In the genomic region with DNA sequence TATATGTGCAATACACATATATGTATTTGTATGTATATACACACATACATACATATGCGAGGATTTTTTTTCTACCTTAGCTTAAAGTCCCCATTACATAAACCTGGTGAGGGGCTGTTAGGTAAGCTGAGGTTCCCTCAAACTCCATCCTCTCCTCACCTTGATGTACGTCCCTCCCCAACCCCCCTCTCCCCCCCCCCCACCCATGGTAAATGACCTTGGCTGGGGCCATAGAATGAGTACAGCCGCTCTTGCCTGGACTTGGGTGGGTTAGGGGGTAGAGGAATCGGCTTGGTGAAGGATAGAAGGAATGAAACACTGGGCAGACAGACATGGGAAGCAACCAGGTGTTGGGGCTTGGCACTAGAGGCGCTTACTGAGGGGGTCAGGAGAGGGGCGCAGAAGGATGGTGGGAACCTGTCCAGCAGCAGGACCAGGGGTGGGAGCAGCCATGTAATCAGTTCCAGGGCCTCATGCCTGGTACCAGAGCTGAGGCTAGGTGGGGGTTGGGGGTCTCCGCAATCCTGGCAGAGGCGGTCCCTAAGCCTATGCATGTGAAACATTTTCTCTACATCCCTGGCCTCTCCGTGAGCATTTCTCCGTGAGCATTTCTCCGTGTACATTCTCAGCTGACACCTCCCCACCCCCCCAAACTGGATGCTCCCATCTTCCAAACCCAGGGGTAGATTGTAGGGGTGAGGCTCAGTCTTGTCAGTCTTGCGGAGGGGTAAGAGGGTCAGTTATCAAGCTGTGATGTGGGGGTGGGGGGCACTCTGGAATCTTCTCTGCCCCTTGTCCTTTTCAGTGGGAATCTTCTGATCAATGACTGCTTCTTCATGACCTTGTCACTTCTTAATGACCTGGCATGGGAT, we compare ENCODE assay signal across 8 mouse cellular contexts. TPM values are rescaled to one million over a fixed set of nuclear protein-coding genes. Genes with fewer than 3 reads are reported as not detected.
DNase-seq lines count a peak whose midpoint lies in the region; ATAC-seq and TF ChIP-seq lines count a peak whose summit lies in the region.

No protein-coding gene starts in this region.

- in situ Hi-C loops in CH12.LX (cut with MboI; ENCODE audit: low pct_ligation_motif_present, low pct_unique_long_range_greater_than_20kb, low sequenced_read_pairs) = no loop called here

- H3K9me3 ChIP-seq in CH12.LX (replicated peaks; ENCODE audit: low read length) = no peaks in the 10 kb centered on the region
- no peaks in the 10 kb centered on the region for H3K9me3 ChIP-seq in forebrain, embryonic 14.5 days (replicated peaks; ENCODE audit: control insufficient read depth, low read length)
- no peaks in the 10 kb centered on the region for H3K9me3 ChIP-seq in liver, embryonic 15.5 days (replicated peaks)

- peaks cover 12 to 44% of the 10 kb centered on the region in 2 experiments for H3K36me3 ChIP-seq in CH12.LX (replicated peaks in 1 of 2; ENCODE audit: control insufficient read depth in 1 of 2, insufficient read depth in 1 of 2, low read length in 1 of 2)
- H3K36me3 ChIP-seq in forebrain, embryonic 14.5 days (ENCODE audit: control insufficient read depth, insufficient read depth, low read length) = peaks cover 22% of the 10 kb centered on the region
- peaks cover 19% of the 10 kb centered on the region for H3K36me3 ChIP-seq in liver, embryonic 15.5 days (replicated peaks)

- H3K4me1 ChIP-seq in CH12.LX (ENCODE audit: control insufficient read depth in 1 of 2, insufficient read depth in 2 of 2) = peaks cover 5 to 21% of the 10 kb centered on the region in 2 experiments; a peak in 3 of 4 replicates
- peaks cover 17% of the 10 kb centered on the region for H3K4me1 ChIP-seq in forebrain, embryonic 14.5 days (ENCODE audit: control insufficient read depth, insufficient read depth, low read length)
- peaks cover 12% of the 10 kb centered on the region for H3K4me1 ChIP-seq in liver, embryonic 15.5 days (replicated peaks)

- TF ChIP-seq POLR2A in CH12.LX (IDR thresholded peaks at IDR 0.05; ENCODE audit: low read depth, low read length) = no peak

- H3K9ac ChIP-seq in CH12.LX (ENCODE audit: insufficient read depth, low read depth) = peak overlapping the region; percentile 12; the same call in 1 of the 2 replicates
- H3K9ac ChIP-seq in forebrain, embryonic 14.5 days (ENCODE audit: low read length) = peak overlapping the region; percentile 80
- H3K9ac ChIP-seq in liver, embryonic 15.5 days = no peak overlapping the region

- TF ChIP-seq CTCF in CH12.LX (conservative IDR thresholded peaks at IDR 0.05 in 1 of 2, IDR thresholded peaks at IDR 0.05 in 1 of 2; ENCODE audit: low read depth in 2 of 2, low read length in 2 of 2) = no peak

- DNase-seq in embryo, embryonic 11 days = peak; percentile 36
- DNase-seq in embryo, embryonic 9.5 days (ENCODE audit: extremely low spot score) = no peak
- DNase-seq in CH12.LX (ENCODE audit: extremely low read depth) = no peak
- peak; percentile 27 for DNase-seq in forebrain, embryonic 14.5 days (ENCODE audit: low spot score)
- no peak for DNase-seq in urinary bladder, postnatal 14 days (ENCODE audit: low spot score)
- DNase-seq in adrenal gland, postnatal 25 days = no peak

- WGBS in forebrain, embryonic 14.5 days = 40% methylated on average over 12 of the region's 12 CpGs
- WGBS in liver, embryonic 15.5 days (ENCODE audit: insufficient replicate concordance) = 44% methylated on average over 12 of the region's 12 CpGs

- TF ChIP-seq EP300 in CH12.LX (IDR thresholded peaks at IDR 0.05; ENCODE audit: low read length) = no peak

- peak overlapping the region; percentile 90 for H3K4me2 ChIP-seq in CH12.LX (ENCODE audit: insufficient read depth, low read depth, poor library complexity, severe bottlenecking)
- peak overlapping the region; percentile 69 for H3K4me2 ChIP-seq in forebrain, embryonic 14.5 days (ENCODE audit: low read length)
- peak overlapping the region; percentile 67 for H3K4me2 ChIP-seq in liver, embryonic 15.5 days

- no peaks in the 10 kb centered on the region for H3K27me3 ChIP-seq in CH12.LX (replicated peaks)
- no peaks in the 10 kb centered on the region for H3K27me3 ChIP-seq in forebrain, embryonic 14.5 days (replicated peaks; ENCODE audit: control insufficient read depth, insufficient read depth, low read length)
- H3K27me3 ChIP-seq in liver, embryonic 15.5 days = peaks cover 48% of the 10 kb centered on the region

- peak; percentile 21 for ATAC-seq in forebrain, embryonic 14.5 days
- ATAC-seq in liver, embryonic 15.5 days (ENCODE audit: insufficient read depth) = no peak
- ATAC-seq in inflammation-experienced regulatory T-cells, adult 6 months = no peak

- no peak overlapping the region for H3K27ac ChIP-seq in CH12.LX (ENCODE audit: insufficient read depth, low read depth)
- peak overlapping the region; percentile 58; the same call in 1 of the 2 replicates for H3K27ac ChIP-seq in forebrain, embryonic 14.5 days (ENCODE audit: low read depth, low read length)
- H3K27ac ChIP-seq in liver, embryonic 15.5 days (replicated peaks) = no peak overlapping the region

- no peaks in the 10 kb centered on the region for H3K79me2 ChIP-seq in CH12.LX (replicated peaks; ENCODE audit: control insufficient read depth, extremely low read depth, insufficient read depth, poor library complexity, severe bottlenecking)

- dilution Hi-C loops in CH12.LX (cut with MboI; ENCODE audit: extremely low pct_ligation_motif_present, extremely low pct_unique_long_range_greater_than_20kb, low sequenced_read_pairs) = no loop called here

- no peak for TF ChIP-seq RAD21 in CH12.LX (IDR thresholded peaks at IDR 0.05; ENCODE audit: low read depth, low read length)

- peak overlapping the region in 2 of 3 experiments; percentile 56 to 59 for H3K4me3 ChIP-seq in CH12.LX (replicated peaks in 1 of 3; ENCODE audit: low read depth in 2 of 3, low read length in 2 of 3, poor library complexity in 1 of 3)
- H3K4me3 ChIP-seq in forebrain, embryonic 14.5 days (ENCODE audit: low read depth, low read length) = peak overlapping the region; percentile 53
- H3K4me3 ChIP-seq in liver, embryonic 15.5 days (replicated peaks) = no peak overlapping the region

TF ChIP-seq in CH12.LX, 34 proteins besides CTCF, POLR2A, EP300 and RAD21:
- TF ChIP-seq ELF1 (IDR thresholded peaks at IDR 0.05; ENCODE audit: low read depth, low read length) = no peak
- no peak for TF ChIP-seq TCF12 (IDR thresholded peaks at IDR 0.05; ENCODE audit: low read depth, low read length)
- TF ChIP-seq SMC3 (IDR thresholded peaks at IDR 0.05; ENCODE audit: low read depth, low read length) = no peak
- no peak for TF ChIP-seq USF1 (IDR thresholded peaks at IDR 0.05; ENCODE audit: low read depth, low read length)
- no peak for TF ChIP-seq PAX5 (IDR thresholded peaks at IDR 0.05; ENCODE audit: low read length)
- no peak for TF ChIP-seq NELFE (IDR thresholded peaks at IDR 0.05; ENCODE audit: low read depth, low read length)
- no peak for TF ChIP-seq POLR2AphosphoS2 (IDR thresholded peaks at IDR 0.05; ENCODE audit: low read depth, low read length)
TF ChIP-seq in CH12.LX: peak in this region for 0.

RNA-seq across cellular contexts. Expression of gene Sv2a, which starts 0.8 kb away (rescaled TPM):
- total RNA-seq in CH12.LX (2012; rRNA removed) (2.6 and 4.0 TPM in 2 replicates), CH12.LX (2014; rRNA removed) (0.97 and 1.1 TPM in 2 replicates)
- polyA plus RNA-seq in CH12.LX (2012; ENCODE audit: insufficient read length, low read depth) = 6.5 and 6.7 TPM in 2 replicates
- 44.4 and 56.2 TPM in 2 replicates for polyA plus RNA-seq in forebrain, embryonic 14.5 days (2014; fragmentation: Nextera tagmentation; extraction: Ambion mirVana)
- 0.23 and 0.26 TPM in 2 replicates for polyA plus RNA-seq in liver, embryonic 15.5 days (2015; fragmentation: Nextera tagmentation; extraction: Ambion mirVana)
- polyA plus RNA-seq in inflammation-experienced regulatory T-cells, adult 6 months (2017; shearing (Covaris generic)) = 1 to 10 TPM; 1.2 to 1.5 (median 1.4) TPM
- total RNA-seq in adrenal gland, postnatal 25 days (2021) = 7.3 and 11.8 TPM in 2 replicates

RNA-seq across cellular contexts. Expression of gene Sf3b4, which starts 9.6 kb away (rescaled TPM):
- total RNA-seq in CH12.LX (2012; rRNA removed) = 47.9 and 60.6 TPM in 2 replicates
- 33.7 and 38.1 TPM in 2 replicates for total RNA-seq in CH12.LX (2014; rRNA removed)
- 114 and 147 TPM in 2 replicates for polyA plus RNA-seq in CH12.LX (2012; ENCODE audit: insufficient read length, low read depth)
- 169 and 170 TPM in 2 replicates for polyA plus RNA-seq in forebrain, embryonic 14.5 days (2014; fragmentation: Nextera tagmentation; extraction: Ambion mirVana)
- 73.7 and 76.6 TPM in 2 replicates for polyA plus RNA-seq in liver, embryonic 15.5 days (2015; fragmentation: Nextera tagmentation; extraction: Ambion mirVana)
- 10 to 100 TPM; 53.4 to 82.6 (median 56.6) TPM for polyA plus RNA-seq in inflammation-experienced regulatory T-cells, adult 6 months (2017; shearing (Covaris generic))
- 55.3 and 58.9 TPM in 2 replicates for total RNA-seq in adrenal gland, postnatal 25 days (2021)

RNA-seq across cellular contexts. Expression of gene Mtmr11, which starts 19.9 kb away (rescaled TPM):
- total RNA-seq in CH12.LX (2012; rRNA removed) (0.81 and 1.0 TPM in 2 replicates), CH12.LX (2014; rRNA removed) (0.45 and 0.83 TPM in 2 replicates)
- polyA plus RNA-seq in CH12.LX (2012; ENCODE audit: insufficient read length, low read depth) = 0.82 and 2.5 TPM in 2 replicates
- 7.0 and 7.9 TPM in 2 replicates for polyA plus RNA-seq in forebrain, embryonic 14.5 days (2014; fragmentation: Nextera tagmentation; extraction: Ambion mirVana)
- 2.3 and 3.7 TPM in 2 replicates for polyA plus RNA-seq in liver, embryonic 15.5 days (2015; fragmentation: Nextera tagmentation; extraction: Ambion mirVana)
- polyA plus RNA-seq in inflammation-experienced regulatory T-cells, adult 6 months (2017; shearing (Covaris generic)) = 1 to 10 TPM; 1.8 to 2.6 (median 2.0) TPM
- total RNA-seq in adrenal gland, postnatal 25 days (2021) = 16.3 and 27.0 TPM in 2 replicates

RNA-seq across cellular contexts. Expression of gene Bola1, which starts 37.8 kb away (rescaled TPM):
- total RNA-seq in CH12.LX (2012; rRNA removed) (48.2 and 57.0 TPM in 2 replicates), CH12.LX (2014; rRNA removed) (54.0 and 56.5 TPM in 2 replicates)
- 47.6 and 56.2 TPM in 2 replicates for polyA plus RNA-seq in CH12.LX (2012; ENCODE audit: insufficient read length, low read depth)
- polyA plus RNA-seq in forebrain, embryonic 14.5 days (2014; fragmentation: Nextera tagmentation; extraction: Ambion mirVana) = 80.7 and 96.3 TPM in 2 replicates
- 32.1 and 34.6 TPM in 2 replicates for polyA plus RNA-seq in liver, embryonic 15.5 days (2015; fragmentation: Nextera tagmentation; extraction: Ambion mirVana)
- 10 to 100 TPM; 23.4 to 36.1 (median 32.1) TPM for polyA plus RNA-seq in inflammation-experienced regulatory T-cells, adult 6 months (2017; shearing (Covaris generic))
- 39.3 and 42.4 TPM in 2 replicates for total RNA-seq in adrenal gland, postnatal 25 days (2021)

RNA-seq across cellular contexts. Expression of gene Hist2h2ab, which starts 37.9 kb away (rescaled TPM):
- 27.8 and 31.4 TPM in 2 replicates for total RNA-seq in CH12.LX (2012; rRNA removed)
- 1.1 and 2.1 TPM in 2 replicates for total RNA-seq in CH12.LX (2014; rRNA removed)
- not detected in 2 replicates for polyA plus RNA-seq in CH12.LX (2012; ENCODE audit: insufficient read length, low read depth)
- 1.7 TPM in 1 of 2 replicates, not detected in the other for polyA plus RNA-seq in forebrain, embryonic 14.5 days (2014; fragmentation: Nextera tagmentation; extraction: Ambion mirVana)
- polyA plus RNA-seq in liver, embryonic 15.5 days (2015; fragmentation: Nextera tagmentation; extraction: Ambion mirVana) = 0.40 and 0.58 TPM in 2 replicates
- 1 to 10 TPM in 1 of 3 experiments, not detected in 2; 1.4 TPM for polyA plus RNA-seq in inflammation-experienced regulatory T-cells, adult 6 months (2017; shearing (Covaris generic))
- total RNA-seq in adrenal gland, postnatal 25 days (2021) = 7.7 and 10.9 TPM in 2 replicates

Comparison
In these comparisons a context has a peak if more than half of its experiments do, and no peak if none do; other contexts are left out.
1. DNase-seq: peak in embryo, embryonic 11 days (single experiment) and forebrain, embryonic 14.5 days (single experiment); none in embryo, embryonic 9.5 days (single experiment), CH12.LX (single experiment), urinary bladder, postnatal 14 days (single experiment) and adrenal gland, postnatal 25 days (single experiment).
2. Peak in every context shown above with its lines, with median percentiles within 50 percentile points of each other: H3K4me2 ChIP-seq.